Mouse (Mus musculus): Measurements from ENCODE around the gene Ror1.

Gene Ror1

GRCm38 (mm10) chr4:100381760-100382159 is 286.2 kb downstream of the Ror1 start:
- in situ Hi-C loops (cut with MboI, MseI), result no loop called here

DNA sequence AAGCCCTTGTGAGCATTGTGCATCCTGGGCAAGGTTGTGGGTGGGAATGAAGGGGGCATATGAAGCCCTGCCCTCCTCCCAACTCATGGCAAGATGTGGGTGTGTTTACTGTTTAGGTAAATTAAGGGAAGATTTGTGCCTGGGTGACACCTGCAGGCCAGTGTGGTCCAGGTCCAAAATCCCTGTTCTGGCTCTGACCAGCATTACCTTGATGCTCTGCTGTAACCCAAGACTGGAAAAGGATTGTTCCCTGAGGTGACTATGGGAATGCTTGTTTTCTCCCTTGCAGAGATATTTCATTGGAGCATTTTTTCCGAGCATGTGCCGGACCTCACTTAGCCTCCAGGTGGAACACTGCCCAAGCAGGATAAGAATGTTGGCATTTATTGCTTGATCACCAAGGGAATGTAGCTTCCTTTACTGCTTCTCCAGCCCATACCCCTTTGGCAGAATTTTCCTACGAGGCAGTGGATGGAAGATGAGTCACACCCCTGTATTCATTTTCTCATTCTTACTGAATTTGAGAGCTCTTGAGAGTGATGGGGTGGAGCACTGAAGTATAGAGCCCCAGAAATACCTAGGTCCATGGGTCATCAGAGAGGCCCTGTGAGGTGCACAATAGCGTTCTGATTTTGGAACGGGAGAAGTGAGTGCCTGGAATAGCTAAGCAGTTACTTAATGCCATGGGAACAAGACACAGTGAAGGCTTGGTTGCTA is 290.8 kb downstream of the Ror1 start:
- in situ Hi-C loops (cut with MboI, MseI), result no loop called here

DNA sequence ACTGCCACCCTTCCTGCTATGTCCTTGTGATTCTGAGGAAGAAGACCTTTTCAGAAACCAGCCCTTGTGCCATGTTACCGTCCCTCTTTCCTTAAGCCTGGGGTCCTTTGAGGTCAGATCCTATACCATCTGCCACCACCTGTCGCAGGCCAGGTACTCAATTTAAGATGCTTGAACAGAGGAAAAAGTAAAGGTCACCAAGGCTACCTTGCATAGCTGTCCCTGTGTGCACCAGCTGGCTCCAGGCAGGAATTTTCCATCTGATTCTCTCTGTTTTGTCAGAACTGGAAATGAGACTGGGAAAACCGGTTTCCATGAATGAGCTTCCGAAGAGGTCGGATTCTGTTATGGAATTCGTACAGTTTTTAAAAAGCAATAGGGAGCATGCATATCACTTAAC is 294.8 kb downstream of the Ror1 start:
- in situ Hi-C loops (cut with MboI, MseI), result no loop called here

GRCm38 (mm10) chr4:100391021-100391420 is 295.4 kb downstream of the Ror1 start:
- in situ Hi-C loops (cut with MboI, MseI), result no loop called here

DNA sequence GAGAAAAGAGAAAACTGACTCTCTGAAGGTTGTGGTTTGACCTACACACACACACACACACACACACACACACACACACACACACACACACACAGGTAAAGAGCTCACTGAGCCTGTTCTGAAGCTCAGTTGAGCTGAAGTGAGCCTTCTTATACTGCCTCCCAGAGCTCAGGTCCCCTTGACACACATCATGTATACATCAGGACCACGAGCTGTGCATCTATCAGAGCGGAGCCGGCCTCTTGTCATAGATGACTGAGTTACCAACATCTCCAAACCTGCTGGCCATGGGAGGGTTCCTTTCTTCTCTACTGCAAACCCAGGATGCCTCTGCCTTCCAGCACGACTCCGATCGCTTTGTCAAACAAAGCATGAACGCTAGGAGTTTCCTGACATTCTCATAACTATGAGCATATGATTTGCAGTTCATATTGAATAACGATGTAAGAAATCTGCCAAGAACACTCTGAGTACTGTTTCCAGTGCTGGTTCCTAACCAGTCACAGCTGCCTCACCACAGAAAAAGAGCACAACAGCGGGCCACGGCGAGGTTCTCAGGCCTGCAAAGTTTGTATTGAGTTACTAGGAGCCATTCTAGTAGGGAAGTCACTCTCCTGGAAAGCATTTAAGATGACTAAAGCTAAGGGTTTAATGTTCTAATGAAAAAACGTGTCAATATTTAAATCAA is 297.9 kb downstream of the Ror1 start:
- in situ Hi-C loops (cut with MboI, MseI), result no loop called here

GRCm38 (mm10) chr4:100395407-100395806 is 299.8 kb downstream of the Ror1 start:
- in situ Hi-C loops (cut with MboI, MseI), result no loop called here

- in situ Hi-C loops (cut with MboI, MseI), result no loop called here
Measured at GRCm38 (mm10) chr4:100398079-100398478, 302.5 kb downstream of the Ror1 start.

DNA sequence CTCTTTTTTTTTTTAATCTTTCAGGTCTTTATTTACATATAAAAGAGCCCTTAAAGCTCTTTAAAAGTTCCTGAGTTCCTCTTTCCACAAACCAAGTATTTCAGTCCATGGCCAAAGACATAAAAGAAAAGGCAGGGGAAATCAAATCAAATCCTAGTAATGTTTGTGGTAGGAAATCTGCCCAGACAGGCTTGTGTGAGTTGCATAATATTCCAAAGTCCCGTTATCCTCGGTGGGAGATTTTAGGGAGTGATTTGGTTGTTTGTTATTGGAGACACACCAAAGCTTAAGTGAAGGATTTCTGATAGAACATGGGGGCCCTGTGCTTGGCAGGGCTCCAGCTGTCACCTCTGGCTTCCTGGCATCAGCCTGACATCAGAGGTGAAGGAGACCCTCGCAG is 305.5 kb downstream of the Ror1 start:
- in situ Hi-C loops (cut with MboI, MseI), result loop anchor here (25.0 kb wide), 1 partner anchor 364 kb away; no protein-coding TSS in a partner anchor

GRCm38 (mm10) chr4:100401581-100402470 is 306.2 kb downstream of the Ror1 start:
- in situ Hi-C loops (cut with MboI, MseI), result loop anchor here (25.0 kb wide), 1 partner anchor 365 kb away; no protein-coding TSS in a partner anchor

GRCm38 (mm10) chr4:100407261-100407874 is 311.8 kb downstream of the Ror1 start:
- in situ Hi-C loops (cut with MboI, MseI), result loop anchor here (5.0 to 25.0 kb wide), 2 partner anchors 370 to 455 kb away; no protein-coding TSS in a partner anchor

- in situ Hi-C loops (cut with MboI, MseI), result loop anchor here (5.0 to 25.0 kb wide), 2 partner anchors 372 to 457 kb away; no protein-coding TSS in a partner anchor
Measured at GRCm38 (mm10) chr4:100409521-100409920, 313.9 kb downstream of the Ror1 start.

- in situ Hi-C loops (cut with MboI, MseI), result loop anchor here (5.0 to 25.0 kb wide), 2 partner anchors 175 to 375 kb away; no protein-coding TSS in a partner anchor
Measured at GRCm38 (mm10) chr4:100411841-100412539, 316.4 kb downstream of the Ror1 start.

- in situ Hi-C loops (cut with MboI, MseI), result loop anchor here (25.0 kb wide), 1 partner anchor 385 kb away; no protein-coding TSS in a partner anchor
Measured at GRCm38 (mm10) chr4:100422756-100423155, 327.2 kb downstream of the Ror1 start.

- in situ Hi-C loops (cut with MboI, MseI), result no loop called here
Measured at GRCm38 (mm10) chr4:100426101-100426500, 330.5 kb downstream of the Ror1 start.

DNA sequence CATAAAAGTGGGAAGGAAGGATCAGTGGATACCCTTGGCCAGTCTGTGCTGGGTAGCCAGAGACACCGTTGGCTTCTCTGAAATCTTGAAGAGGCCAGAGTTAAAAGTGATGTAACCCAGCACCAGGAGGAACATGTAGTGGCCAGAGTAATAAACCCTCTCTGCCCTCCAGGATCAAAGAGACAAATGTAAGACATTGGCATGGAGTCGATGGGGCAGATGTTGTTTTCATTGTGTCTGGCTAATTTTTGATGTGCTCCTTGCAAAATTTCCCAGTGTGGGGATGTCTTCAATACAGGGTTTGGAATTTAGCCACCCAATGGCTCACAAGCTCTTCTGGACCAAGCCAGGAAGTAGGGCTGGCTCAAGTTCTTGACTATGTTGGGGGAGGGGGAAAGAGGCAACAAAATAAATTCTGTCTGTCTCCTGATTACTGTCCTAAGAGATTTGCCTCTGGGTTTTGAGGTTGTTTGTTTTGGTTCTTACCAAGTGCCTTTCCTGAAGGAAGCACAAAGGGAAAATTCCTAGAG is 333.8 kb downstream of the Ror1 start:
- in situ Hi-C loops (cut with MboI, MseI), result no loop called here

DNA sequence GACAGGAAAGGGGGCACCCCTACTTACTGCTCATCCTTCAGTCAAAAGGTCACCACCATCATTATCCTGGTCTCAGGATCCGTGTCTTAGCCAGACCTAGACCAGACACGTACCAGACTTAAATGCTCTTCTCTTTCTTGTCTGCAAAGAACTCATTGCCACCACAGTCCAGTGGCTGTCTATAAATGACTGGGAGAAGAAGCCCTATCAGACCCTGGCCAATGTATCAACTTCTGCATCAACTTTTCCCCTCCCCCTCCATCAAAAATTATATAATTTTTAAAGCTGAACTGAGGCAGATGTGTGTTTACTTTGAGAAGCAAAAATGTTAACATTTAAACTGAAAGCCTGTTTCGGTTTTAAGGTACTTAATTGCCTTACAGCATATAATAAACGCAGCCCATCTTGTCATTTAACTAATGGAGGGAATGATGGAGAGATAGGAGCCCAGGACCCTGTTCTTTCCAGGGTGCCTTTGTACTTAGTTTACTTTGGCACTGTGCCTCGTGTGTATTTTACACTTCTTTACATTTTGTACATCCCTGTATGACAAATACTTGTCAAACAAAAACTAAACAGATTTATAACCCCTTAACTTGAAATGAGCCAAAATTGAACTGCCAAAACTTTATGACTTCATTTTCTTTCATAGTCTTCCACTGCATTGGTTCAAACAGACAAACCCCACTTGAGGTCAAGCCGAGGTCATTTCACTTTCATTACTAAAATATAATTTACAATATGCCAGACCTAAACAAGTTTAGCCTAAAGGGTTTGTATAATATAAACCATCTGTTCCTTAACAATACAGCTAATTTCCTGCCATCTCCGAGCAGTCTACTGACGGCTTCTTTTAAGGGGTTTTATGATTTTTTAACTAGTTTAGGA is 339.9 kb downstream of the Ror1 start:
- in situ Hi-C loops (cut with MboI, MseI), result no loop called here

- in situ Hi-C loops (cut with MboI, MseI), result no loop called here
Measured at GRCm38 (mm10) chr4:100436169-100436547, 340.6 kb downstream of the Ror1 start.

- in situ Hi-C loops (cut with MboI, MseI), result no loop called here
Measured at GRCm38 (mm10) chr4:100446897-100447296, 351.3 kb downstream of the Ror1 start.

DNA sequence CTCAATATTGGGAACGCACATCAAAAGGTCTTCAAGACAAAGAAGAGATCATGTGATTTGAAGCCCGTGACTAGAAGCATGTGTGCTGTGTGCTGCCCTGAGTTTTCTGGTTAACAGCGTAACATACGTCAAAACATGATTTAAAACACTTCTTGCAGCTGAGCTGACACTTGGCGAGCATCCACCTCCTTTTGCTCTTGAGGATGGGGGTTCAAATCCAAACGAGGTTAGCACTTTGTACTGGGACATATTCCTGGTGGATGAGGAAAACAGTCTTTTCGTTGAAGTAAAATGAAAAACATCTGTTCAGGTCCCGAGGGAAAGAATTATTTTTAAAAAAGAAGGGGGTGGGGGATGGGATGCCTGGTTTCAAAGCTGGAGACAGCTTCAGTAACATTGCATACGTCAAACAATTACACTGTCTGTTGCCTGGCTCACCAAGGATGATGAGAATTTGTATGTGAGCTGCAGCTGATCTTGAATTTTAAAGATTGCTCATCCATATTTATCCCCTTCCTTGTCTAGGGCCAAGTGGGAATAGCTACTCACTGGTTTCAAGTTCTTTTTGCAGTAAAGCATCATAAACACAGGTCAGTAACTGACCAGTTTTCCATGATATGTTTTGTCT is 367.0 kb downstream of the Ror1 start:
- in situ Hi-C loops (cut with MboI, MseI), result no loop called here

Data from T-helper 2 cell (primary cell).